Mouse (Mus musculus) hindbrain, embryonic 12.5 days (tissue): ENCODE results near the gene Bhmt. TPM values are rescaled to one million over a fixed set of nuclear protein-coding genes. Genes with fewer than 3 reads are reported as not detected.
"Not testable (repeated sequence)": the region's sequence is repeated elsewhere in the genome, so short reads cannot be mapped to it uniquely, and the experiment has no call there.

Experiments
- ATAC-seq: fragments of 200-750 bp; cut with Nextera tagmentation; 2 replicates; pipeline ENCODE4 v1.8.0; 2017; ENCODE audit warnings: moderate TSS enrichment; ENCODE audit not compliant: low FRiP score
- H3K27ac ChIP-seq: fragments of 300-500 bp; sonication (generic); 2 replicates; pipeline ENCODE4 v1.5.1; 2016; ENCODE audit warnings: mild to moderate bottlenecking
- H3K27me3 ChIP-seq: fragments of 300-500 bp; sonication (generic); 2 replicates; pipeline ENCODE4 v1.6.1; 2016; ENCODE audit warnings: mild to moderate bottlenecking
- H3K36me3 ChIP-seq: fragments of 300-500 bp; sonication (generic); 2 replicates; pipeline ENCODE4 v1.6.1; 2016; ENCODE audit warnings: mild to moderate bottlenecking
- H3K4me1 ChIP-seq: fragments of 300-500 bp; sonication (generic); 2 replicates; pipeline ENCODE4 v1.6.1; 2016
- H3K4me2 ChIP-seq: fragments of 300-500 bp; sonication (generic); replicated peaks from 2 replicates; pipeline ENCODE4 v1.6.1; 2016; ENCODE audit warnings: mild to moderate bottlenecking
- H3K4me3 ChIP-seq: fragments of 300-500 bp; sonication (generic); 2 replicates; pipeline ENCODE4 v1.5.1; 2016; ENCODE audit warnings: mild to moderate bottlenecking
- H3K9ac ChIP-seq: fragments of 300-500 bp; sonication (generic); 2 replicates; pipeline ENCODE4 v1.6.1; 2016; ENCODE audit warnings: mild to moderate bottlenecking, moderate library complexity
- H3K9me3 ChIP-seq: fragments of 300-500 bp; sonication (generic); replicated peaks from 2 replicates; pipeline ENCODE4 v1.6.1; 2016; ENCODE audit warnings: mild to moderate bottlenecking
- WGBS: fragments of 180-500 bp; shearing (Covaris S2); methylation state at CpG from one replicate; pipeline ENCODE4 v1.1.7; 2016; 5-methylcytosine and 5-hydroxymethylcytosine counted together
- polyA plus RNA-seq: library from polyadenylated mRNA; unstranded; fragments of >200 nt; fragmentation: Nextera tagmentation; extraction: Ambion mirVana; gene quantifications from 2 replicates; pipeline ENCODE4 v1.2.1, GENCODE M21; 2016

Gene Bhmt
- polyA plus RNA-seq, 1 experiment from 2014 or later = 0.43 TPM

DNA sequence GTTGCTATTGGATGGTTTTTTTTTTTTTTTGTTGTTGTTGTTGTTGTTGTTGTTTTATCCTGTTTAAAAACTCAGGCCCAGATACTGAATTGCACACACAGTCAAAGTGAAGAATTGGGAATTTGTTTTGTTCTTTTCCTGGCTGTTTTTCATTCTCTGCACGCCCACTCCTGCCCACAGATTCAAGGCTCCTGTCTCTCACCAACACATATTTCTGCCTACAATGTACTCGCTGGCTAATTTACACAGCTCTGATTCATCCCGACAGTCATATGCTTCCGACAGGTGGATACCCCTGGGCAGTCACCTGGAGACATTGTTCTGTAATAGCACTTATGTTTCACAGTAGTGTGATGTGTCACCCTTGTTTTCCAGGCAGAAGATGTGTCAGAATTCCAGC, 33.1 kb downstream of the Bhmt start:
- Histone ChIP-seq H3K4me1 (no peaks in the 10 kb centered on the region), H3K4me2 (no peak overlapping the region), H3K4me3 (no peak overlapping the region), H3K27me3 (no peaks in the 10 kb centered on the region; the same call in 1 of the 2 replicates), H3K9ac (no peak overlapping the region), H3K36me3 (no peaks in the 10 kb centered on the region), H3K9me3 (no peaks in the 10 kb centered on the region), H3K27ac (no peak overlapping the region)
- WGBS = 86% methylated on average over 4 of the region's 4 CpGs
- no peak for ATAC-seq

DNA sequence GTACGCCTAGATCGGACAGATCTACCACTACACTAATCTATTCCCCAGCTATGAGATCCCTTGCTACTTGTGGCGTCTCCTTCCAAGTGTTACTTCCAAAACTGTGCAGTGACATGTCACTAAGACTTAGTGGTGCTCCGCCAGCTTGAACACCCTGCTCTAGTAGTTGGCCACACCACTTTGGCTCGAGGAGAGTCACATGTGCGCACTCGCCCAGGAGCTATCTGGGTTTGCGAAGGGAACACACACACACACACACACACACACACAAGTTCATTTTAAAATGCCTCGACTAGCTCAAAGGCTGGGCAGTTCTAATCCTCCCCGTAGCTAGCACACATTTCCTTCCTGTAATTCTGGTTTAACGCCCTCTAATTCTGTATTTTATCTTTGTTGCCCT, 36.2 kb downstream of the Bhmt start:
- H3K27ac ChIP-seq = no peak overlapping the region
- H3K4me3 ChIP-seq = no peak overlapping the region
- no peak overlapping the region for H3K9ac ChIP-seq
- H3K4me2 ChIP-seq = no peak overlapping the region
- H3K4me1 ChIP-seq = no peaks in the 10 kb centered on the region
- 89% methylated on average over 11 of the region's 11 CpGs for WGBS
- no peak for ATAC-seq
- H3K36me3 ChIP-seq = no peaks in the 10 kb centered on the region
- H3K27me3 ChIP-seq = no peaks in the 10 kb centered on the region
- H3K9me3 ChIP-seq = no peaks in the 10 kb centered on the region

DNA sequence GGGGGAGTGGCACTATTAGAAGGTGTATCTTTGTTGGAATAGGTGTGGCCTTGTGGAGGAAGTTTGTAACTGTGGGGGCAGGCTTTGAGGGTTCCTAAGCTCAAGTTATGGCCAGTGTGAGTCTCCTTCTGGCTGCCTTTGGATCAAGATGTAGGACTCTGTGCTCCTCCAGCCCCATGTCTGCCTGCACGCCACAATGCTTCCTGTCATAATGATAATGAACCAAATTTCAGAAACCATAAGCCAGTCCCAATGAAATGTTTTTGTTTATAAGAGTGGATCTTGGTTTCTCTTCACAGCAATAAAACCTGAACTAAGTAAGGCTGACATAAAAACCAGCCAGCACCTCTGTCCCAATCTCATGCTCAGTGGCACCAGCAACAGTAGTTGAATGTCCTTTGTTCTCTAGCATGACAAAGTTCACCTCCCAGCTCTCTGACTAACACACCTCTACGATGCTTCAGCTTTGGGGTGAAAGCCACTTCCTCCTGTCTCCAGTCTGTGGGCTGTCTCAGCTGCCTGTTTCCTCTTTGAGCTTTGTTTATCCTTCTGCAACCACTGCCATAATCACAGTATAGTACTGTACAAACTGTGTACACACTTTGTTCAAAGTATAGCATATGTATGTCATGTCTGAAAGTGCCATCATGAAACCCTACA, 44.6 kb downstream of the Bhmt start:
- no peak overlapping the region for H3K4me2 ChIP-seq
- no peak overlapping the region for H3K4me3 ChIP-seq
- no peaks in the 10 kb centered on the region for H3K4me1 ChIP-seq
- WGBS = 87% methylated on average over 2 of the region's 2 CpGs
- H3K27me3 ChIP-seq = no peaks in the 10 kb centered on the region
- no peaks in the 10 kb centered on the region for H3K9me3 ChIP-seq
- no peak overlapping the region for H3K9ac ChIP-seq
- H3K36me3 ChIP-seq = no peaks in the 10 kb centered on the region
- ATAC-seq = no peak
- H3K27ac ChIP-seq = no peak overlapping the region

DNA sequence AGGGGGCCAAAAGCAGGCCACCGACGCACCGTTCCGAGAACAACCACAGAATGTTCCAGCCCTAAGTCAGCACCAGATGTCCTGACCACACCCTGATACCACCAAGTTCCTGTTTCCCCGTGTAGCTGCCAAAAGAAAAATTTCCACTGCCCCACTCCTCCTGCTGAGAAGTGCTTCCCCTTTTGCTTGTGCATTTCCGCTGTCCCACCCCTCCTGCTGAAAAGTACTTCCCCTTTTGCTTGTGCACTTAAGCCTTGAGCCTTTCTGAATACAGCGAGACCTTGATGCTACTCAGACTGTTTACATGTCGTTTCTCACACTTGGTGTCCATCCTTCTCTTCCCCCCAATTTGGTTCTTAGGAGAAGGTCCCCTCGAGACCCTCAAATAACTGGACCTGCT, 55.2 kb downstream of the Bhmt start:
- H3K27ac ChIP-seq, H3K9ac ChIP-seq, H3K4me2 ChIP-seq, H3K27me3 ChIP-seq, H3K4me1 ChIP-seq, H3K9me3 ChIP-seq, ATAC-seq, H3K4me3 ChIP-seq, H3K36me3 ChIP-seq: not testable (repeated sequence)
- WGBS = 87% methylated on average over 9 of the region's 9 CpGs

DNA sequence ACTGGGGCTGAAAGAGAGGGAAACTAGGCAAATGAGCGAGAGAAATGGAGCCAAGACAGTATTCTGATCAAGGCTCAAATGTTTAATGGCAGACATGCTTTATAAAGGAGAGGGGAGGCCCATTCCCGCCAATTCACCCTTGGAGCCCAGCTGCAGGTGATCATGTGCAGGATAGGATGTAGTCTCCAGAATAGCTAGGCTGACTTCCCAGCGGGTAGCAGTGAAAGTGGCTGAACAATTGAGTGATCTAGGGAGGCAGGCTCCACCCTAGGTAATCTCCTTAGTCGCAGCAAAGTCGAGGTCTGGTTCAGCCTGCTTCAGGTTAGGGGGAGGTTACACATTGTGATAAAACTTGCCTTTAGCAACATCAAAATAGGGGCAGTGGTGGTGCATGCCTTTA, 57.3 kb downstream of the Bhmt start:
- ATAC-seq = no peak
- H3K27ac ChIP-seq = no peak overlapping the region
- H3K9ac ChIP-seq = no peak overlapping the region
- no peaks in the 10 kb centered on the region for H3K4me1 ChIP-seq
- 0 out of 2 replicates have a peak, but pooled peaks cover 4% of the 10 kb centered on the region for H3K9me3 ChIP-seq
- H3K4me2 ChIP-seq = no peak overlapping the region
- no peak overlapping the region for H3K4me3 ChIP-seq
- H3K27me3 ChIP-seq = no peaks in the 10 kb centered on the region
- H3K36me3 ChIP-seq = no peaks in the 10 kb centered on the region
- WGBS = 79% methylated on average over 5 of the region's 5 CpGs

DNA sequence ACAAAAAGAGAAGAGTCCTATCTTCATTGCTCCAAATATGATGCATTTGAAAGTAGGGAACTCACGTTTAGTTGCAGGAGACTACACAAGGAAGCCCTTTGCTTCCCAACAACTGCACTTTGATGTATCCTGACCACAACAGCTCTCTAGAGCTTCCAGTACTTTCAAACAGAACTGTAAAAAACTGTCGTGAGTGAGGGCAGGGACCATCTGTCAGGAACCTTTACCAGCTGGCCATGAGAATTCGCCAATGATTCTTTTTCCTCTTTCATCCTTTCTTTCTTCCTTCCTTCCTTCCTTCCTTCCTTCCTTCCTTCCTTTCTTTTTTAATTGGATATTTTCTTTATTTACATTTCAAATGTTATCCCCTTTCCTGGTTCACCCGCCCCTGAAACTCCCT, 68.1 kb downstream of the Bhmt start:
- H3K9ac ChIP-seq = no peak overlapping the region
- no peaks in the 10 kb centered on the region for H3K9me3 ChIP-seq
- WGBS = 74% methylated on average over 4 of the region's 4 CpGs
- no peaks in the 10 kb centered on the region for H3K27me3 ChIP-seq
- no peak overlapping the region for H3K27ac ChIP-seq
- no peak for ATAC-seq
- H3K4me3 ChIP-seq = no peak overlapping the region
- H3K4me1 ChIP-seq = no peaks in the 10 kb centered on the region
- no peaks in the 10 kb centered on the region for H3K36me3 ChIP-seq
- no peak overlapping the region for H3K4me2 ChIP-seq

Other genes starting within 250 kb of the Bhmt start
- 10.6 TPM in 2 replicates for gene Jmy, start 138.2 kb downstream of the Bhmt start, polyA plus RNA-seq
- not detected in 2 replicates for gene Bhmt2, start 36.3 kb upstream of the Bhmt start, polyA plus RNA-seq
- gene Dmgdh, start 36.5 kb upstream of the Bhmt start, polyA plus RNA-seq = 0.36 and 0.42 TPM in 2 replicates
- 8.8 and 9.5 TPM in 2 replicates for gene Arsb, start 133.7 kb upstream of the Bhmt start, polyA plus RNA-seq